Mouse (Mus musculus) heart, adult 2 months (tissue): ENCODE data around the gene Foxf1.

Experiments used
- CTCF ChIP-seq: fragments of 200-600 bp; IDR thresholded peaks from 2 replicates; pipeline ENCODE4 v1.8.1; 2022; ENCODE audit warnings: antibody characterized with exemption, mild to moderate bottlenecking, moderate library complexity
- POLR2A ChIP-seq: fragments of 200-500 bp; IDR thresholded peaks from 2 replicates; pipeline ENCODE4 v1.6.1; 2011; ENCODE audit warnings: mild to moderate bottlenecking, low read depth, low read length, control low read depth; ENCODE audit not compliant: insufficient read depth

DNA sequence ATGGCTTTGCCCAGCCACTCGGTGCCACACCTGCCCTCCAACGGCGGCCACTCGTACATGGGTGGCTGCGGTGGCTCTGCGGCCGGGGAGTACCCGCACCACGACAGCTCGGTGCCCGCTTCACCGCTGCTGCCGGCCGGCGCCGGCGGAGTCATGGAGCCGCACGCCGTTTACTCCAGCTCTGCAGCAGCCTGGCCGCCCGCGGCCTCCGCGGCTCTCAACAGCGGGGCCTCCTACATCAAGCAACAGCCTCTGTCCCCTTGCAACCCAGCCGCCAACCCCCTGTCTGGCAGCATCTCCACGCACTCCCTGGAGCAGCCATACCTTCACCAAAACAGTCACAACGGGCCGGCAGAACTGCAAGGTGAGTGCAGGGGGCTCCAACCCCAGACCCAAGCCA is 825 bp downstream of the Foxf1 start:
- TF ChIP-seq CTCF (no peak), POLR2A (no peak)
